Mouse (Mus musculus) ovary, postnatal 14 days (tissue): Measurements from ENCODE around the gene Olfr1447.

Experiments used
- DNase-seq: peaks from one replicate; pipeline ENCODE4 v3.0.0; 2022; ENCODE audit warnings: low spot score

Gene Olfr1447

GRCm38 (mm10) chr19:12903643-12904042 lies at the start of gene Olfr1447:
Gene Olfr1447 (minus strand): TSS chr19:12903743.
- no peak for DNase-seq

- no peak for DNase-seq
Observed at GRCm38 (mm10) chr19:12949958-12950357, 46.4 kb upstream of the Olfr1447 start, which contains the start of gene Olfr1450. Gene Olfr1450 (plus strand): TSS chr19:12950258.

- no peak for DNase-seq
Observed at GRCm38 (mm10) chr19:12930540-12930939, 27.0 kb upstream of the Olfr1447 start, which contains the start of gene Olfr1449. Gene Olfr1449 (plus strand): TSS chr19:12930840.

- DNase-seq = no peak
Observed at GRCm38 (mm10) chr19:12924319-12924718, 20.8 kb upstream of the Olfr1447 start, which contains the start of gene Olfr1448. Gene Olfr1448 (minus strand): TSS chr19:12924419.

GRCm38 (mm10) chr19:12893424-12893823 lies 10.1 kb downstream of the Olfr1447 start, which contains the start of gene Olfr1446:
Gene Olfr1446 (minus strand): TSS chr19:12893524.
- no peak for DNase-seq

- DNase-seq = no peak
Observed at GRCm38 (mm10) chr19:12883555-12883954, 20.0 kb downstream of the Olfr1447 start, which contains the start of gene Olfr1445. Gene Olfr1445 (plus strand): TSS chr19:12883855.

- DNase-seq = no peak
Observed at GRCm38 (mm10) chr19:12856983-12857382, 46.6 kb downstream of the Olfr1447 start, which contains the start of gene Olfr1444. Gene Olfr1444 (plus strand): TSS chr19:12857283.
